Mouse (Mus musculus): ENCODE results near the gene 1700025G04Rik.

DNA sequence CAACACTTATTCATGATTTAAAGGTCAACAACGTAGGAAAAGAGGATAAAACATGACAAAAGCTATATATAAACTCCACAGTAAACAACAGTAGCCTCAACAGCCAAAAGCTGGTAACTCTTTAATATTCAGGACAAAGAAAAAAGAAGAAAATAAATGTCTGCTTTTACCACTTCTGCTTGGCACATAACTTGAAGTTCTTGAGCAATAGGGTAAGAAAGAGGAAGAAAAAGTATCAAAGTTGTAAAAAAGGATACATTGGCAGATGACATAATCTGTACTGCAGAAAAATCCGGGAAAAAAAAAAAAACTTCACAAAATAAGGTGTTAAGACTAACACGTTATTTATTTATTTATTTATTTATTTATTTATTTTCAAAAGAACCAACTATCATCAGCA, 131.5 kb downstream of the 1700025G04Rik start:
- TF ChIP-seq EP300 (IDR thresholded peaks at IDR 0.05; ENCODE audit: low read depth), result no peak
- no peak for TF ChIP-seq CTCF (IDR thresholded peaks at IDR 0.05; ENCODE audit: low read depth)
